17 mouse cellular contexts compared by ENCODE assay signal in the genomic region with DNA sequence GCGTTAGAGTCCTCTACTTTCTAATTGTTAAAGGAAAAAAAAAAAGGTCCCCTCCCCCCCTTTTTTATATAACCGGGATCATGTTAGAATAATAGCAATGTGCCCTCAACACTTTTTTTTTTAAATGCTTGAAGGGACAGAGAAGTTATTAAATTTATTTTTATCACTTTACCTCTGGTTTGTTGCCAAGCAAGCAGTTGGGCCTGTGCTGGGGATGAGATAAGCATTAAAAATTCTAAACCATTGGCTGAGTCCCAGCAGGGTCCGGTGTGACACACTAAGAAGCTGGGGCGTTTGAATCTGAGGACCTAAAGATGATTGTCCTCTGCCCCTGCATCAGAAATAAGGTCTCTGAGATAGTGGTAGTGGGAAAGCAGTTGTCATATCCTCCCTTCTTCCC.
A peak's percentile ranks its signal among the peaks of the same experiment; 100 is the strongest.
DNase-seq lines count a peak whose midpoint lies in the region; ATAC-seq and TF ChIP-seq lines count a peak whose summit lies in the region.
"Had no signal": no experiment of that assay in that cellular context is flagged by ENCODE, and none has a peak within 500 bp of the region (broad histone marks: within the 10 kb centered on the region; RNA-seq: fewer than 3 reads in every experiment).

No protein-coding gene starts in this region.

- no peaks in the 10 kb centered on the region for H3K36me3 ChIP-seq in forebrain, embryonic 16.5 days (ENCODE audit: control insufficient read depth, insufficient read depth)
- no peaks in the 10 kb centered on the region for H3K36me3 ChIP-seq in forebrain, embryonic 11.5 days (ENCODE audit: control insufficient read depth, insufficient read depth, low read length)
- H3K36me3 ChIP-seq: heart, embryonic 12.5 days; hindbrain, embryonic 13.5 days; limb, embryonic 12.5 days; midbrain, embryonic 12.5 days; neural tube, embryonic 12.5 days had no signal

- H3K9ac ChIP-seq in forebrain, embryonic 16.5 days (replicated peaks; ENCODE audit: low read depth, low read length) = no peak overlapping the region
- H3K9ac ChIP-seq in forebrain, embryonic 11.5 days (ENCODE audit: low read length) = no peak overlapping the region
- H3K9ac ChIP-seq: heart, embryonic 12.5 days; hindbrain, embryonic 13.5 days; limb, embryonic 12.5 days; liver, embryonic 14.5 days; midbrain, embryonic 12.5 days; neural tube, embryonic 12.5 days had no signal

- TF ChIP-seq CTCF in layer of hippocampus, adult 2 months (conservative IDR thresholded peaks at IDR 0.05) = no peak

- DNase-seq in forebrain, embryonic 11.5 days (ENCODE audit: low spot score) = no peak
- DNase-seq in layer of hippocampus, adult 2 months (ENCODE audit: low spot score in 2 of 2) = no peak
- no peak for DNase-seq in layer of hippocampus, adult 9-10 months (ENCODE audit: low spot score)
- DNase-seq in MN1 (ENCODE audit: low spot score) = peak; percentile 50
- no peak for DNase-seq in adrenal gland, postnatal 25 days
- DNase-seq: gastrocnemius, postnatal 36 days; thymus, adult 2 months had no signal

- no peak overlapping the region for H3K4me2 ChIP-seq in forebrain, embryonic 16.5 days (ENCODE audit: low read length)
- H3K4me2 ChIP-seq in forebrain, embryonic 11.5 days (ENCODE audit: low read depth, low read length, severe bottlenecking) = no peak overlapping the region
- H3K4me2 ChIP-seq: heart, embryonic 12.5 days; hindbrain, embryonic 13.5 days; limb, embryonic 12.5 days; midbrain, embryonic 12.5 days; neural tube, embryonic 12.5 days had no signal

- no peaks in the 10 kb centered on the region for H3K9me3 ChIP-seq in forebrain, embryonic 16.5 days (ENCODE audit: control insufficient read depth, low read length)
- H3K9me3 ChIP-seq in forebrain, embryonic 11.5 days (ENCODE audit: control insufficient read depth, low read length) = no peaks in the 10 kb centered on the region
- H3K9me3 ChIP-seq: heart, embryonic 12.5 days; hindbrain, embryonic 13.5 days; limb, embryonic 12.5 days; midbrain, embryonic 12.5 days; neural tube, embryonic 12.5 days had no signal

- ATAC-seq in forebrain, embryonic 16.5 days = peak; percentile 45; the same call in 1 of the 2 replicates
- ATAC-seq in forebrain, embryonic 11.5 days (replicated peaks; ENCODE audit: low FRiP score) = no peak
- ATAC-seq in megakaryocyte progenitor cell, adult 5-6 weeks (replicated peaks; ENCODE audit: poor library complexity) = peak; percentile 59
- ATAC-seq: CD4-positive, CD25-positive, alpha-beta regulatory T cell, adult 4 months had no signal

- H3K27me3 ChIP-seq in forebrain, embryonic 16.5 days (replicated peaks; ENCODE audit: control insufficient read depth, insufficient read depth, low read length) = no peaks in the 10 kb centered on the region
- no peaks in the 10 kb centered on the region for H3K27me3 ChIP-seq in forebrain, embryonic 11.5 days (ENCODE audit: control insufficient read depth, insufficient read depth, low read length)
- H3K27me3 ChIP-seq: heart, embryonic 12.5 days; hindbrain, embryonic 13.5 days; limb, embryonic 12.5 days; midbrain, embryonic 12.5 days; neural tube, embryonic 12.5 days had no signal

- peaks cover 4% of the 10 kb centered on the region for H3K4me1 ChIP-seq in forebrain, embryonic 16.5 days (replicated peaks; ENCODE audit: control insufficient read depth, insufficient read depth, low read length)
- no peaks in the 10 kb centered on the region for H3K4me1 ChIP-seq in forebrain, embryonic 11.5 days (replicated peaks; ENCODE audit: control insufficient read depth, insufficient read depth, low read length)
- H3K4me1 ChIP-seq: heart, embryonic 12.5 days; hindbrain, embryonic 13.5 days; limb, embryonic 12.5 days; midbrain, embryonic 12.5 days; neural tube, embryonic 12.5 days had no signal

- H3K27ac ChIP-seq in forebrain, embryonic 16.5 days (ENCODE audit: low read length) = no peak overlapping the region
- no peak overlapping the region for H3K27ac ChIP-seq in forebrain, embryonic 11.5 days (ENCODE audit: low read depth, low read length)
- peak overlapping the region; percentile 61 for H3K27ac ChIP-seq in layer of hippocampus, adult 2 months
- H3K27ac ChIP-seq: hindbrain, embryonic 13.5 days; limb, embryonic 12.5 days; liver, embryonic 14.5 days; midbrain, embryonic 12.5 days; neural tube, embryonic 12.5 days had no signal

- H3K4me3 ChIP-seq in forebrain, embryonic 16.5 days (replicated peaks; ENCODE audit: low read length) = no peak overlapping the region
- no peak overlapping the region for H3K4me3 ChIP-seq in forebrain, embryonic 11.5 days (ENCODE audit: low read depth, low read length)
- no peak overlapping the region for H3K4me3 ChIP-seq in layer of hippocampus, adult 2 months
- H3K4me3 ChIP-seq: erythroblast, embryonic 14.5 days; heart, embryonic 12.5 days; hindbrain, embryonic 13.5 days; limb, embryonic 12.5 days; midbrain, embryonic 12.5 days; neural tube, embryonic 12.5 days had no signal

- WGBS in forebrain, embryonic 16.5 days = 59% methylated on average over 4 of the region's 4 CpGs
- 83% methylated on average over 4 of the region's 4 CpGs for WGBS in forebrain, embryonic 11.5 days
